Mouse (Mus musculus) stomach, embryonic 15.5 days (tissue): Measurements from ENCODE around the gene Zbtb32. TPM values are rescaled to one million over a fixed set of nuclear protein-coding genes. Genes with fewer than 3 reads are reported as not detected.

Source experiments
- ATAC-seq: fragments of 200-750 bp; cut with Nextera tagmentation; 2 replicates; pipeline ENCODE4 v1.8.0; 2017; ENCODE audit warnings: low read depth, moderate number of reproducible peaks, moderate TSS enrichment; ENCODE audit not compliant: insufficient read depth, low FRiP score
- H3K27ac ChIP-seq: fragments of 300-500 bp; sonication (generic); 2 replicates; pipeline ENCODE4 v1.5.1; 2015; ENCODE audit warnings: mild to moderate bottlenecking, inconsistent platforms
- H3K27me3 ChIP-seq: fragments of 300-500 bp; sonication (generic); replicated peaks from 2 replicates; pipeline ENCODE4 v1.6.1; 2015; ENCODE audit warnings: inconsistent platforms
- H3K36me3 ChIP-seq: fragments of 300-500 bp; sonication (generic); 2 replicates; pipeline ENCODE4 v1.6.1; 2015; ENCODE audit warnings: inconsistent platforms
- H3K4me1 ChIP-seq: fragments of 300-500 bp; sonication (generic); 2 replicates; pipeline ENCODE4 v1.6.1; 2015; ENCODE audit warnings: inconsistent platforms
- H3K4me2 ChIP-seq: fragments of 300-500 bp; sonication (generic); 2 replicates; pipeline ENCODE4 v1.6.1; 2015; ENCODE audit warnings: mild to moderate bottlenecking, inconsistent platforms
- H3K4me3 ChIP-seq: fragments of 300-500 bp; sonication (generic); replicated peaks from 2 replicates; pipeline ENCODE4 v1.5.1; 2015; ENCODE audit warnings: inconsistent platforms
- H3K9ac ChIP-seq: fragments of 300-500 bp; sonication (generic); 2 replicates; pipeline ENCODE4 v1.6.1; 2015; ENCODE audit warnings: inconsistent platforms
- H3K9me3 ChIP-seq: fragments of 300-500 bp; sonication (generic); 2 replicates; pipeline ENCODE4 v1.6.1; 2016; ENCODE audit warnings: inconsistent platforms
- WGBS: fragments of 180-500 bp; shearing (Covaris S2); methylation state at CpG from one replicate; pipeline ENCODE4 v1.1.7; 2015; 5-methylcytosine and 5-hydroxymethylcytosine counted together
- polyA plus RNA-seq: library from polyadenylated mRNA; unstranded; fragments of >200 nt; fragmentation: Nextera tagmentation; extraction: Ambion mirVana; gene quantifications from 2 replicates; pipeline ENCODE4 v1.2.1, GENCODE M21; 2015

Zbtb32 gene
- 0.81 and 0.90 TPM in 2 replicates for polyA plus RNA-seq

GRCm38 (mm10) chr7:30598786-30599185 is at the start of gene Zbtb32:
TSS of gene Zbtb32 (minus strand) at chr7:30598909.
- Histone ChIP-seq H3K27ac (peak within 1 kb of the TSS; percentile 67), H3K36me3 (no peaks in the 10 kb centered on the region), H3K9me3 (no peaks in the 10 kb centered on the region), H3K9ac (no peak within 1 kb of the TSS), H3K4me3 (no peak within 1 kb of the TSS), H3K4me1 (0 out of 2 replicates have a peak, but pooled peaks cover 16% of the 10 kb centered on the region), H3K27me3 (no peaks in the 10 kb centered on the region), H3K4me2 (peak within 1 kb of the TSS; percentile 26; the same call in 1 of the 2 replicates)
- no peak for ATAC-seq
- WGBS, result 92% methylated on average over 12 of the region's 12 CpGs

- H3K4me1 ChIP-seq, result peaks cover 10% of the 10 kb centered on the region; the same call in 1 of the 2 replicates
- peaks cover 33% of the 10 kb centered on the region for H3K36me3 ChIP-seq
- H3K4me2 ChIP-seq, result no peak overlapping the region
- H3K27ac ChIP-seq, result no peak overlapping the region
- H3K9me3 ChIP-seq, result no peaks in the 10 kb centered on the region
- H3K9ac ChIP-seq, result no peak overlapping the region
- peaks cover 23% of the 10 kb centered on the region for H3K27me3 ChIP-seq
- no peak overlapping the region for H3K4me3 ChIP-seq
- 18% methylated on average over 4 of the region's 4 CpGs for WGBS
- ATAC-seq, result no peak
These were observed 40.4 kb upstream of the Zbtb32 start for GRCm38 (mm10) chr7:30639083-30639482.

GRCm38 (mm10) chr7:30636395-30636794 is 37.7 kb upstream of the Zbtb32 start:
- peaks cover 15% of the 10 kb centered on the region; the same call in 1 of the 2 replicates for H3K4me1 ChIP-seq
- WGBS, result 21% methylated on average over 11 of the region's 11 CpGs
- no peak overlapping the region for H3K4me2 ChIP-seq
- H3K36me3 ChIP-seq, result peaks cover 10% of the 10 kb centered on the region
- no peak for ATAC-seq
- no peak overlapping the region for H3K4me3 ChIP-seq
- H3K27me3 ChIP-seq, result peaks cover 45% of the 10 kb centered on the region
- H3K27ac ChIP-seq, result no peak overlapping the region
- H3K9ac ChIP-seq, result no peak overlapping the region
- H3K9me3 ChIP-seq, result no peaks in the 10 kb centered on the region

GRCm38 (mm10) chr7:30635752-30636151 is 37.0 kb upstream of the Zbtb32 start, which contains the start of gene Etv2:
TSS of gene Etv2 (minus strand) at chr7:30635852.
- H3K9ac ChIP-seq, result no peak within 1 kb of the TSS
- no peaks in the 10 kb centered on the region for H3K9me3 ChIP-seq
- WGBS, result 4% methylated on average over 5 of the region's 5 CpGs
- peaks cover 45% of the 10 kb centered on the region for H3K27me3 ChIP-seq
- H3K4me1 ChIP-seq, result peaks cover 15% of the 10 kb centered on the region; the same call in 1 of the 2 replicates
- no peak for ATAC-seq
- H3K27ac ChIP-seq, result no peak within 1 kb of the TSS
- H3K4me3 ChIP-seq, result peak within 1 kb of the TSS; percentile 22; the same call in 1 of the 2 replicates
- H3K36me3 ChIP-seq, result 0 out of 2 replicates have a peak, but pooled peaks cover 4% of the 10 kb centered on the region
- H3K4me2 ChIP-seq, result peak within 1 kb of the TSS; percentile 46

- H3K27me3 ChIP-seq, result peaks cover 45% of the 10 kb centered on the region
- no peak overlapping the region for H3K9ac ChIP-seq
- peak overlapping the region; percentile 22; the same call in 1 of the 2 replicates for H3K4me3 ChIP-seq
- no peaks in the 10 kb centered on the region for H3K36me3 ChIP-seq
- ATAC-seq, result peak; percentile 70
- H3K9me3 ChIP-seq, result no peaks in the 10 kb centered on the region
- H3K4me2 ChIP-seq, result peak overlapping the region; percentile 46
- no peak overlapping the region for H3K27ac ChIP-seq
- under 1% methylated on average over 20 of the region's 20 CpGs for WGBS
- H3K4me1 ChIP-seq, result peaks cover 15% of the 10 kb centered on the region; the same call in 1 of the 2 replicates
These were observed 35.9 kb upstream of the Zbtb32 start for GRCm38 (mm10) chr7:30634621-30635020.

- no peak overlapping the region for H3K9ac ChIP-seq
- no peak overlapping the region for H3K4me3 ChIP-seq
- H3K27ac ChIP-seq, result no peak overlapping the region
- ATAC-seq, result no peak
- no peaks in the 10 kb centered on the region for H3K9me3 ChIP-seq
- WGBS, result 5% methylated on average over 26 of the region's 27 CpGs
- peaks cover 45% of the 10 kb centered on the region for H3K27me3 ChIP-seq
- H3K4me1 ChIP-seq, result peaks cover 15% of the 10 kb centered on the region; the same call in 1 of the 2 replicates
- no peaks in the 10 kb centered on the region for H3K36me3 ChIP-seq
- H3K4me2 ChIP-seq, result peak overlapping the region; percentile 11; the same call in 1 of the 2 replicates
These were observed 35.2 kb upstream of the Zbtb32 start for GRCm38 (mm10) chr7:30633762-30634412.

GRCm38 (mm10) chr7:30629013-30629412 is 30.3 kb upstream of the Zbtb32 start:
- no peak overlapping the region for H3K9ac ChIP-seq

GRCm38 (mm10) chr7:30626647-30627046 is 27.9 kb upstream of the Zbtb32 start:
- H3K27ac ChIP-seq, result no peak overlapping the region
- no peak overlapping the region for H3K4me3 ChIP-seq
- no peak overlapping the region; the same call in 1 of the 2 replicates for H3K4me2 ChIP-seq
- WGBS, result 83% methylated on average over 5 of the region's 5 CpGs
- ATAC-seq, result no peak
- no peak overlapping the region for H3K9ac ChIP-seq
- no peaks in the 10 kb centered on the region for H3K27me3 ChIP-seq
- H3K9me3 ChIP-seq, result no peaks in the 10 kb centered on the region
- H3K36me3 ChIP-seq, result peaks cover 17% of the 10 kb centered on the region
- peaks cover 8% of the 10 kb centered on the region for H3K4me1 ChIP-seq

More at GRCm38 (mm10) chr7:30629013-30629412, 30.3 kb upstream of the Zbtb32 start:
- Histone ChIP-seq H3K9me3 (no peaks in the 10 kb centered on the region), H3K36me3 (peaks cover 4% of the 10 kb centered on the region; the same call in 1 of the 2 replicates), H3K4me1 (peaks cover 12% of the 10 kb centered on the region), H3K27me3 (peaks cover 21% of the 10 kb centered on the region), H3K4me3 (no peak overlapping the region), H3K4me2 (no peak overlapping the region), H3K27ac (no peak overlapping the region)
- no peak for ATAC-seq

- Histone ChIP-seq H3K9ac (peak within 1 kb of the TSS; percentile 72), H3K4me3 (peak within 1 kb of the TSS; percentile 72), H3K27me3 (no peaks in the 10 kb centered on the region), H3K4me1 (peaks cover 8% of the 10 kb centered on the region), H3K27ac (peak within 1 kb of the TSS; percentile 46; the same call in 1 of the 2 replicates), H3K9me3 (no peaks in the 10 kb centered on the region), H3K36me3 (peaks cover 17% of the 10 kb centered on the region), H3K4me2 (peak within 1 kb of the TSS; percentile 66)
- ATAC-seq, result peak; percentile 89
- under 1% methylated on average over 44 of the region's 44 CpGs for WGBS
These were observed 27.0 kb upstream of the Zbtb32 start, which contains the start of gene Cox6b1 for GRCm38 (mm10) chr7:30625530-30626384. TSS of gene Cox6b1 (minus strand) at chr7:30626151.

- Histone ChIP-seq H3K27ac (no peak overlapping the region), H3K4me1 (no peaks in the 10 kb centered on the region), H3K4me3 (no peak overlapping the region), H3K27me3 (no peaks in the 10 kb centered on the region), H3K9ac (no peak overlapping the region), H3K9me3 (no peaks in the 10 kb centered on the region), H3K36me3 (peaks cover 45% of the 10 kb centered on the region), H3K4me2 (no peak overlapping the region)
- WGBS, result 91% methylated on average over 3 of the region's 3 CpGs
- ATAC-seq, result no peak
These were observed 20.5 kb upstream of the Zbtb32 start for GRCm38 (mm10) chr7:30619202-30619601.

- Histone ChIP-seq H3K9ac (no peak overlapping the region), H3K27ac (no peak overlapping the region), H3K4me2 (no peak overlapping the region), H3K4me1 (no peaks in the 10 kb centered on the region), H3K4me3 (no peak overlapping the region), H3K9me3 (no peaks in the 10 kb centered on the region), H3K36me3 (peaks cover 44% of the 10 kb centered on the region), H3K27me3 (no peaks in the 10 kb centered on the region)
- 93% methylated on average over 9 of the region's 9 CpGs for WGBS
- no peak for ATAC-seq
These were observed 19.9 kb upstream of the Zbtb32 start for GRCm38 (mm10) chr7:30618658-30619057.
